Mouse (Mus musculus) embryonic fibroblast, embryonic 13.5 days (primary cell): ENCODE results near the gene 5730480H06Rik. TPM values are rescaled to one million over a fixed set of nuclear protein-coding genes. Genes with fewer than 3 reads are reported as not detected.
A peak's percentile ranks its signal among the peaks of the same experiment; 100 is the strongest.

ENCODE experiments used
- H3K27ac ChIP-seq: 2 replicates; pipeline ENCODE4 v1.5.1; 2012; ENCODE audit warnings: low read length, control low read depth, inconsistent platforms; ENCODE audit not compliant: insufficient read depth
- H3K4me1 ChIP-seq: 2 replicates; pipeline ENCODE4 v1.6.1; 2011; ENCODE audit warnings: low read length; ENCODE audit not compliant: control insufficient read depth, insufficient read depth
- H3K4me3 ChIP-seq: 2 replicates; pipeline ENCODE4 v1.5.1; 2011; ENCODE audit warnings: mild to moderate bottlenecking, control low read depth, low read length; ENCODE audit not compliant: insufficient read depth
- CTCF ChIP-seq: IDR thresholded peaks from 2 replicates; pipeline ENCODE4 v1.5.1; 2011; ENCODE audit warnings: mild to moderate bottlenecking, control low read depth, low read length, moderate library complexity, borderline replicate concordance; ENCODE audit not compliant: insufficient read depth
- POLR2A ChIP-seq: IDR thresholded peaks from 2 replicates; pipeline ENCODE4 v1.6.1; 2011; ENCODE audit warnings: low read depth, mild to moderate bottlenecking, control low read depth, low read length, moderate library complexity
- polyA plus RNA-seq: library from polyadenylated mRNA; stranded (reverse); fragments of >200 nt; gene quantifications from 2 replicates; pipeline ENCODE4 v1.2.4, GENCODE M21; 2011; ENCODE audit warnings: low read depth; ENCODE audit not compliant: missing spikeins, insufficient read length

Gene 5730480H06Rik
- polyA plus RNA-seq, 1 experiment = 20.1 TPM

- TF ChIP-seq POLR2A = no peak
- TF ChIP-seq CTCF = no peak
- Histone ChIP-seq H3K4me1 (no peaks in the 10 kb centered on the region), H3K27ac (no peak overlapping the region), H3K4me3 (no peak overlapping the region)
Measured at GRCm38 (mm10) chr5:48340808-48341433, 13.2 kb downstream of the 5730480H06Rik start.

- Histone ChIP-seq H3K27ac (no peak overlapping the region), H3K4me1 (no peaks in the 10 kb centered on the region), H3K4me3 (no peak overlapping the region)
- TF ChIP-seq POLR2A (no peak), CTCF (no peak)
Measured at GRCm38 (mm10) chr5:48345095-48345982, 17.6 kb downstream of the 5730480H06Rik start.

- TF ChIP-seq CTCF = no peak
- TF ChIP-seq POLR2A = no peak
- Histone ChIP-seq H3K27ac (no peak overlapping the region), H3K4me3 (no peak overlapping the region), H3K4me1 (no peaks in the 10 kb centered on the region)
Measured at GRCm38 (mm10) chr5:48345983-48346648, 18.4 kb downstream of the 5730480H06Rik start.

DNA sequence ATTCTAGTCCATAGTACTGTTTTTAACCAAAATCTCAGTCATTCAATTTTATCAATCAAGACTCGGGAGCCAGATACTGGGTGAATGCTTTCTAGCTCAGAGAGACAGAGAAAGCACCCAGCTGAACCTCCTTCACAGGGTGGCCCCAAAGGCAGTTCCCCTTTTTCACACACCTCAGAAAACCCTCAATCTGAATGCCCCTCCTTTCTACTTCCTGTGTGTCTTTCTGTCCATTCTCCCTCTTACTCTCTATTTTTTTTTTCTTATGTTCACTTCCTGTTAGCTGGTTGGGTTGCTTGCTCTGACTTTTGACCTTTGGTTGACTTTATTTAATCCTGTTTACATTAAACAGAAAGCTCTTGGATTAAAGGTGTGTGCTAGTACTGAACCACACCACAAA, 21.6 kb downstream of the 5730480H06Rik start:
- no peak overlapping the region for H3K4me3 ChIP-seq
- no peaks in the 10 kb centered on the region for H3K4me1 ChIP-seq
- H3K27ac ChIP-seq = no peak overlapping the region
- TF ChIP-seq CTCF = no peak
- no peak for TF ChIP-seq POLR2A

DNA sequence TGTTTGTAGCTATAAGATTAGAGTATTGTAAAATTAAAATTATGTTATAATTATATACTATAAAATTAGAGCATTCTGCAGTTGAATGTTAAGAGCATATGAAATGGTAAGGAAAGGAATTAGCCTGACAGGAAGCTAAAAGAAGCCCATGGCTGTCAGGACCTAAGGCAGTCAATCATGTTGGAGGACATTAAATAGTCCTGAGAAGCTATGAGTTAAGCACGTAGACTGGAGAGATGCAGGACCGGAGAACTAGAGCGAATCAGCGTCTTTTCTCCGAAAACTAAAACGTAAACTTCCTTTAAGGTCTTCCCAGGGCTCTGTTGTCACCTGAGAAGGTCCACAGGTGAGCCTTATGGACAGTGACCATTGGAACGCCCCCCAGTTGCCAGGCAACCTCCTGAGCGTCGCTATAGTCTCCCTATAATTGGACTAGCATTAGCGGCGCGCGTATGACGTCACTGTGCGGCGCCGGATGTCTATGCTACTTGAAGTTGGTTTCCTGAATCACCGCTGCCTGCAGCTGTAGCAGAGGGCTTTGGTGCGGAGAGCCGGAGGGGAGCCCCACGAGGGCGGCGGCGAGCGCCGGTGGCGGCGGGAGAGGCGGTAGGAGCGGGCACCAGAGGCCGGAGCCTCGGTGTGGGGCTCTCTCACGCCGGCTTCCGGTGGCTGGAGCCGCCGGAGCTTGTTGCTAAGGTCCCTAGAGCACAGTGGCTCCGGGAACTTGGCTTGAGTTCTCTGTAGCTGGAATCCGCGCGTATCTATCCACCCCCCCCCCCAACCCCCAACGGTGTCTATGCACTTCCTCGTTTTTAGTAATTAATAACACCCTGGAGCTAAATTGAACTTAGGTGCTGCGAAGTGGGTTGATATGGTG, 44.4 kb downstream of the 5730480H06Rik start:
- H3K27ac ChIP-seq = no peak overlapping the region
- no peak for TF ChIP-seq CTCF
- peak; percentile 68 for TF ChIP-seq POLR2A
- H3K4me1 ChIP-seq = no peaks in the 10 kb centered on the region
- H3K4me3 ChIP-seq = peak overlapping the region; percentile 96

DNA sequence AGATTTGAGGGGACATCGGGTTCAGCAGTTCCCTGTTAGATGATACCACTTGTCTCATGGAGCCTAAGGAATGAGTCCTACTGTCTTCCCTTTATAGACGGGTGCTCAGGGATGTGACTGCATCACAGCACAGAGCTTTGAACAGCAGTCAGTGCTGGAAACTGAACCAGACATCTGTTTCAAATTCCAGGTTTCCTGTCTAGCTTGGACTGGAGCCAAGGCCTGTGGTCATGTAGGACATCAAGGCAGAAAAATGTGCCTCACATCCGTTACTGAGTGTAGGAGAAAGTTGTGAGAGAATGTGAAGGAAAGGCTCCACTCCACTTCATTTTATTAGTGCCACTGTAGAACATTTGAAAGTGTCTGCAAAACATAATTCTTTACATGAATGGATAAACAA, 74.7 kb downstream of the 5730480H06Rik start:
- H3K4me1 ChIP-seq = no peaks in the 10 kb centered on the region
- H3K4me3 ChIP-seq = no peak overlapping the region
- TF ChIP-seq CTCF = no peak
- no peak for TF ChIP-seq POLR2A
- H3K27ac ChIP-seq = peak overlapping the region; percentile 67; the same call in 1 of the 2 replicates

- TF ChIP-seq CTCF = no peak
- no peak for TF ChIP-seq POLR2A
- H3K4me1 ChIP-seq = 0 out of 2 replicates have a peak, but pooled peaks cover 3% of the 10 kb centered on the region
- H3K27ac ChIP-seq = no peak overlapping the region
- H3K4me3 ChIP-seq = no peak overlapping the region
Measured at GRCm38 (mm10) chr5:48408276-48408675, 80.5 kb downstream of the 5730480H06Rik start.

DNA sequence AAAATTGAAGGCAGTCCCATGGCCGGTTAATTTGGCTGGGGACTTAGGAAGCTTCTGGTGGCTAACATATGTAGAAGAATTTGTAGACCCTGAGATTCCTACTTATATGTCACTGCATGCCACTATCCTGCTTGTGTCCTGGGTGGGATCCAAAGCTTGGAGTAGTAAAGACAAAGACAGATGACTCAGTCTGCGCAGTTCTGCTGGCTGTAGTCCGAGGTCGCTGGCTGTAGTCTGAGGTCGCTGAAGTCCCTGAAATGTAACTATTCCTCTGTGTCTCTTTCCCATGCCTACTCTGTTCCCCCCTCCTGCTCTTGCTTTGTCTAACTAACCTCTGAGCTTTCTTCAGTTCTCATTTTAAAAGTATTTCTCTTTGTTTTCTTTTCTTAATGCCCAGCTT, 82.6 kb downstream of the 5730480H06Rik start:
- no peak overlapping the region; the same call in 1 of the 2 replicates for H3K27ac ChIP-seq
- TF ChIP-seq CTCF (no peak), POLR2A (no peak)
- no peak overlapping the region for H3K4me3 ChIP-seq
- H3K4me1 ChIP-seq = 0 out of 2 replicates have a peak, but pooled peaks cover 3% of the 10 kb centered on the region

DNA sequence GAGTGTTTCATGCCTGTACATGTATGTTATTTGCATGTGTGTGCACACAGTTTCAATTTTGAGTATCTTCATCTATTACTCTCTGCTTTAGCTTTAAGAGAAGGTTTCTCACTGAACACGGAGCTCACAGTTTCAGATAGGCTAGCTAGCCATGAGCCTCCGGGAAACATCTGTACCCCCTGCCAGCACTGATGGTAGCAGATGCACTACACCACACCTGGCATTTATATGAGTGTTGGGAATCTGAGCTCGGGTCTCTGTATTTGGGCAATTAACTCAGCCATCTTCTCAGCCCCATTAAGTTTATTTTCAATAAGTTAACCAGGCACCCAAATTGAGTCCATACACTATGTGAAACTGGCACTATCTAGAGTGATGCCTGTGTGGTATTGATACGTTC, 83.7 kb downstream of the 5730480H06Rik start:
- 0 out of 2 replicates have a peak, but pooled peaks cover 3% of the 10 kb centered on the region for H3K4me1 ChIP-seq
- TF ChIP-seq POLR2A (no peak), CTCF (no peak)
- H3K27ac ChIP-seq = no peak overlapping the region
- H3K4me3 ChIP-seq = no peak overlapping the region
